ENCODE assay signal across 24 mouse cellular contexts in the genomic region with DNA sequence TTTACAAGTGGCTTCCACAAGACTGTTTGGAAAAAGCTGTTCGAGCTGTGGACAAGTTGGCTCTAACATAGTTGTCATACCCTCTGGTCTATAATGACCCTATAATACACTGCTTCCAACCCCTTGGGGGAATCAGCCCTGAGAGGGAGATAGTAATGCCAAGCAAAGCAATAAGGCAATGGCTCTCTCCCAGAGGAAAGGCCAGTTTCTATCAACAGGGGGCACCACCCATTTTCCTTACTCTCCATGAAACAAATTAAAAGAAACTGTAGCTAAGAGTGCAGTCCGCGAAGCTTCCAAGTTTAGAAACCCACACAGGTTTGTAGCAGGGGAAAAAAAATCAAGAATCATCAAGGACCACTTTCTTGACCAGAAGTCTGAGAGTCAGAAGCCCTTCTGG.
DNase-seq lines count a peak whose midpoint lies in the region; ATAC-seq and TF ChIP-seq lines count a peak whose summit lies in the region.
"Had no signal": no experiment of that assay in that cellular context is flagged by ENCODE, and none has a peak within 500 bp of the region (broad histone marks: within the 10 kb centered on the region; RNA-seq: fewer than 3 reads in every experiment).

No protein-coding gene starts in this region.

- peak; percentile 85 for DNase-seq in heart, adult 11 months
- DNase-seq in kidney, postnatal 10 days, result peak; percentile 35
- peak; percentile 14 for DNase-seq in lung, adult 2 months
- peak; percentile 51 for DNase-seq in lung, postnatal 14 days
- DNase-seq in liver, embryonic 11.5 days (ENCODE audit: low spot score), result no peak
- DNase-seq: cerebellum, adult 11-12 months; cerebellum, postnatal 10 days; lung, embryonic 14.5 days; right cerebral cortex, adult 18-20 months; thymus, adult 2 months had no signal

- H3K4me3 ChIP-seq in heart, embryonic 12.5 days, result no peak overlapping the region
- no peak overlapping the region for H3K4me3 ChIP-seq in kidney, embryonic 16.5 days (ENCODE audit: low read length)
- no peak overlapping the region for H3K4me3 ChIP-seq in lung, adult 2 months (replicated peaks; ENCODE audit: extremely low read depth, low read depth, low read length)
- no peak overlapping the region for H3K4me3 ChIP-seq in liver, embryonic 11.5 days (ENCODE audit: low read depth, low read length)
- H3K4me3 ChIP-seq: embryonic facial prominence, embryonic 10.5 days; forebrain, embryonic 15.5 days; heart, embryonic 13.5 days; limb, embryonic 12.5 days; liver, embryonic 12.5 days; neural tube, embryonic 15.5 days; stomach, embryonic 15.5 days had no signal

- no peak for TF ChIP-seq CTCF in lung, adult 2 months (IDR thresholded peaks at IDR 0.05; ENCODE audit: insufficient read depth, low read length)

- H3K9me3 ChIP-seq in heart, embryonic 12.5 days (replicated peaks), result no peaks in the 10 kb centered on the region
- H3K9me3 ChIP-seq in kidney, embryonic 16.5 days (ENCODE audit: low read length), result no peaks in the 10 kb centered on the region
- no peaks in the 10 kb centered on the region for H3K9me3 ChIP-seq in liver, embryonic 11.5 days (ENCODE audit: control insufficient read depth, low read length)
- H3K9me3 ChIP-seq: embryonic facial prominence, embryonic 10.5 days; forebrain, embryonic 15.5 days; heart, embryonic 13.5 days; limb, embryonic 12.5 days; liver, embryonic 12.5 days; neural tube, embryonic 15.5 days; stomach, embryonic 15.5 days had no signal

- H3K9ac ChIP-seq in heart, embryonic 12.5 days, result no peak overlapping the region
- H3K9ac ChIP-seq in kidney, embryonic 16.5 days (replicated peaks; ENCODE audit: low read length), result no peak overlapping the region
- H3K9ac ChIP-seq in liver, embryonic 11.5 days (ENCODE audit: low read depth, low read length), result no peak overlapping the region
- H3K9ac ChIP-seq: forebrain, embryonic 15.5 days; heart, embryonic 13.5 days; hindbrain, embryonic 14.5 days; limb, embryonic 12.5 days; liver, embryonic 12.5 days; lung, embryonic 14.5 days; neural tube, embryonic 15.5 days; stomach, embryonic 15.5 days had no signal

- no peak overlapping the region for H3K27ac ChIP-seq in heart, embryonic 12.5 days (ENCODE audit: poor library complexity, severe bottlenecking)
- no peak overlapping the region for H3K27ac ChIP-seq in kidney, embryonic 16.5 days (ENCODE audit: low read length)
- H3K27ac ChIP-seq in liver, embryonic 11.5 days (ENCODE audit: low read depth, low read length), result no peak overlapping the region
- H3K27ac ChIP-seq: embryonic facial prominence, embryonic 10.5 days; forebrain, embryonic 15.5 days; heart, embryonic 13.5 days; hindbrain, embryonic 14.5 days; kidney, postnatal 0 days; limb, embryonic 12.5 days; liver, embryonic 12.5 days; neural tube, embryonic 15.5 days; stomach, embryonic 15.5 days had no signal

- H3K4me1 ChIP-seq in heart, embryonic 12.5 days (replicated peaks), result no peaks in the 10 kb centered on the region
- H3K4me1 ChIP-seq in kidney, embryonic 16.5 days (ENCODE audit: insufficient read depth, low read length), result no peaks in the 10 kb centered on the region
- peaks cover 6% of the 10 kb centered on the region for H3K4me1 ChIP-seq in lung, adult 2 months (ENCODE audit: control insufficient read depth, insufficient read depth, low read length)
- H3K4me1 ChIP-seq in liver, embryonic 11.5 days (replicated peaks; ENCODE audit: control insufficient read depth, insufficient read depth, low read length), result no peaks in the 10 kb centered on the region
- H3K4me1 ChIP-seq: forebrain, embryonic 15.5 days; heart, embryonic 13.5 days; limb, embryonic 12.5 days; liver, embryonic 12.5 days; neural tube, embryonic 15.5 days; stomach, embryonic 15.5 days had no signal

- no peak for ATAC-seq in heart, embryonic 12.5 days (ENCODE audit: insufficient number of reproducible peaks, low FRiP score)
- ATAC-seq in kidney, embryonic 16.5 days (ENCODE audit: low FRiP score, low TSS enrichment), result no peak
- ATAC-seq in liver, embryonic 11.5 days (replicated peaks; ENCODE audit: low FRiP score), result no peak
- ATAC-seq: activated CD4-positive, CD25-positive, alpha-beta regulatory T cell, adult 4 months; forebrain, embryonic 15.5 days; inflammation-experienced regulatory T-cells, adult 6 months; liver, embryonic 12.5 days had no signal

- no peaks in the 10 kb centered on the region for H3K36me3 ChIP-seq in heart, embryonic 12.5 days
- no peaks in the 10 kb centered on the region for H3K36me3 ChIP-seq in kidney, embryonic 16.5 days (ENCODE audit: insufficient read depth, low read length)
- no peaks in the 10 kb centered on the region for H3K36me3 ChIP-seq in liver, embryonic 11.5 days (ENCODE audit: control insufficient read depth, insufficient read depth, low read length)
- H3K36me3 ChIP-seq: embryonic facial prominence, embryonic 10.5 days; forebrain, embryonic 15.5 days; heart, embryonic 13.5 days; limb, embryonic 12.5 days; liver, embryonic 12.5 days; neural tube, embryonic 15.5 days; stomach, embryonic 15.5 days had no signal

- WGBS in heart, embryonic 12.5 days, result 82% methylated on average over 3 of the region's 3 CpGs
- 88% methylated on average over 3 of the region's 3 CpGs for WGBS in kidney, embryonic 16.5 days
- WGBS in lung, adult 2 months, result 73% methylated on average over 3 of the region's 3 CpGs
- WGBS in liver, embryonic 11.5 days, result 81% methylated on average over 3 of the region's 3 CpGs

- H3K27me3 ChIP-seq in heart, embryonic 12.5 days (replicated peaks), result no peaks in the 10 kb centered on the region
- no peaks in the 10 kb centered on the region for H3K27me3 ChIP-seq in kidney, embryonic 16.5 days (ENCODE audit: insufficient read depth, low read length)
- no peaks in the 10 kb centered on the region for H3K27me3 ChIP-seq in liver, embryonic 11.5 days (replicated peaks; ENCODE audit: control insufficient read depth, insufficient read depth, low read length)
- H3K27me3 ChIP-seq: forebrain, embryonic 15.5 days; heart, embryonic 13.5 days; limb, embryonic 12.5 days; liver, embryonic 12.5 days; neural tube, embryonic 15.5 days; stomach, embryonic 15.5 days had no signal

- no peak for TF ChIP-seq POLR2A in lung, adult 2 months (IDR thresholded peaks at IDR 0.05; ENCODE audit: borderline replicate concordance, extremely low read depth, low read depth, low read length)

- H3K4me2 ChIP-seq in heart, embryonic 12.5 days, result no peak overlapping the region
- H3K4me2 ChIP-seq in kidney, embryonic 16.5 days (replicated peaks; ENCODE audit: low read depth, low read length), result no peak overlapping the region
- H3K4me2 ChIP-seq in liver, embryonic 11.5 days, result no peak overlapping the region
- H3K4me2 ChIP-seq: forebrain, embryonic 15.5 days; heart, embryonic 13.5 days; hindbrain, embryonic 14.5 days; limb, embryonic 12.5 days; liver, embryonic 12.5 days; lung, embryonic 14.5 days; midbrain, embryonic 11.5 days; neural tube, embryonic 15.5 days; stomach, embryonic 15.5 days had no signal
